Mouse (Mus musculus) forelimb bud, embryonic 11.5 days (tissue): ENCODE data around the gene Mup14.
"Not testable (repeated sequence)": the region's sequence is repeated elsewhere in the genome, so short reads cannot be mapped to it uniquely, and the experiment has no call there.

Experiments used
- DNase-seq: peaks from one replicate; pipeline ENCODE4 v3.0.0-alpha.2; 2012; ENCODE audit warnings: low read depth, low spot score

Mup14 gene

DNA sequence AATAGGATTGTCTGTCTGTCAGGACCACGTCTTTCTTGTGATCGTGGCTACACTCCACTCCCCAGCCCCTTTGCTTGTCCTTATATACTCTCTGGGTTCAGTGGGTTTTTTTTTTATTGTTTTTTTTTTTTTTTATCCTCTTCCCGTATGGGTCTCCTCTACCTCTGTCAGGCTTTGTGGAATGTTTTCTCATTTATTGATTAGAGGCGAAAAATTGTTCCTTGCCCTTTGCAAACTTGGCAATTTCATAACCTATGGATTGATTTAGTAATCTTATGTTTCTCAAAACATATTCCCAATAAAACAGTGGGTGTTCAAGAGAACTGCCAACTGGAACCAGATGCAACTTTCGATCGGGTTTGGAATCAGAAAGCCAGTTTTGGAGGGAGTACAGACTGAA is at the start of gene Mup14:
Mup14 (minus strand) TSS at position 101 of the 400 bp plus-strand sequence.
- not testable (repeated sequence) for DNase-seq

- DNase-seq: not testable (repeated sequence)
Observed at GRCm38 (mm10) chr4:61338108-61338507, 34.3 kb upstream of the Mup14 start.
